Mouse (Mus musculus): ENCODE measurements at regions not wholly inside any gene's neighbourhood (a gene's known extent, or its start where the extent isn't known, plus 50 kb on each side); places are given as distances from the start of the nearest gene placed in this dataset.

DNA sequence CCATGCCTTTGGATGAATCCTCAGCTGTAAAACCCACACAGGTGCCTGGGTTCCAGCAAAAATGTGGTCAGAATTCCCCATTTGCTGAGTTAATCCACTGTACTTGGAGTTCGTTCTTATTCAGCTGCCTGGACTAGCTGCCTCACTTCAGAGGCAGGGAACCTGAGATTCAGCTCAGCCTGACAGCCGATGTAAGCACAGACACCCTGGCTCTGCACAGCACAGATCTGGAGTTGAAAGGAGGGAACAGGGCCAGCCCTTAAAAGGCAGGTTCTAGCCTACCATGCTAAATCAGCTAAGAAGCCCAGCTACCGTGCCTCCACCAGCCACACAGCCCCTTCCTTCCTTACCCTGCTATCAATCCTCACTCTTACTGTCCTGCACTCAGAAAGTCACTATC is 306.0 kb downstream of the Mroh4 start:
- Histone ChIP-seq H3K36me3 (ENCODE audit: control insufficient read depth, insufficient read depth, low read length) (no peaks in the 10 kb centered on the region), H3K4me3 (ENCODE audit: low read depth, low read length) (no peak overlapping the region), H3K9me3 (ENCODE audit: control insufficient read depth, low read depth, low read length) (no peaks in the 10 kb centered on the region), H3K9ac (replicated peaks; ENCODE audit: low read depth, low read length) (no peak overlapping the region), H3K4me1 (ENCODE audit: control insufficient read depth, insufficient read depth, low read length) (no peaks in the 10 kb centered on the region), H3K27ac (ENCODE audit: low read length) (no peak overlapping the region), H3K4me2 (replicated peaks; ENCODE audit: low read depth, low read length) (no peak overlapping the region), H3K27me3 (ENCODE audit: control insufficient read depth, insufficient read depth, low read length) (no peaks in the 10 kb centered on the region)
- no peak for ATAC-seq (ENCODE audit: insufficient number of reproducible peaks, insufficient read depth, low FRiP score, low read depth)
- WGBS, result 50% methylated on average over 3 of the region's 3 CpGs

DNA sequence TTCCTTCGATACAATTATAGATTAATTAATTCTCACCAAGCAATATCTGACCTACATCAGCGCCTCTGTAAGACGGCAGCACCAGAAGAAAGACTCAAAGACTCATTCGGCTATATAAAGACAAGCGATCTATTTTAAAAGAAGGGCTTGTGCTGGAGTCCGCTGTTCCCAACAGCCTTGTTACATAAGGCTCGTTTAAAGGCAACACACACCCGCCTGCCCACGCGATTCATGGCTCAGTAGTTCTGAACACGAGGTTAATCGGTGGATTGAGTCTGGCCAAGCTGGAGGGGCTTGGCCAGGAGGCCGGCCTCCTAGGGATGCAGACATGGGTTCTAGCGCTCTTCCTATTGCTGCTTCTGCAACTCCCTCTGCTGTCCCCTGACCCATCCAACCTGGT is 306.9 kb downstream of the Mroh4 start:
- no peak overlapping the region for H3K9ac ChIP-seq (replicated peaks; ENCODE audit: low read depth, low read length)
- H3K27ac ChIP-seq (ENCODE audit: low read length), result no peak overlapping the region
- no peaks in the 10 kb centered on the region for H3K36me3 ChIP-seq (ENCODE audit: control insufficient read depth, insufficient read depth, low read length)
- no peaks in the 10 kb centered on the region for H3K9me3 ChIP-seq (ENCODE audit: control insufficient read depth, low read depth, low read length)
- no peak overlapping the region for H3K4me2 ChIP-seq (replicated peaks; ENCODE audit: low read depth, low read length)
- WGBS, result 73% methylated on average over 14 of the region's 14 CpGs
- ATAC-seq (ENCODE audit: insufficient number of reproducible peaks, insufficient read depth, low FRiP score, low read depth), result no peak
- no peak overlapping the region for H3K4me3 ChIP-seq (ENCODE audit: low read depth, low read length)
- no peaks in the 10 kb centered on the region for H3K27me3 ChIP-seq (ENCODE audit: control insufficient read depth, insufficient read depth, low read length)
- H3K4me1 ChIP-seq (ENCODE audit: control insufficient read depth, insufficient read depth, low read length), result no peaks in the 10 kb centered on the region

DNA sequence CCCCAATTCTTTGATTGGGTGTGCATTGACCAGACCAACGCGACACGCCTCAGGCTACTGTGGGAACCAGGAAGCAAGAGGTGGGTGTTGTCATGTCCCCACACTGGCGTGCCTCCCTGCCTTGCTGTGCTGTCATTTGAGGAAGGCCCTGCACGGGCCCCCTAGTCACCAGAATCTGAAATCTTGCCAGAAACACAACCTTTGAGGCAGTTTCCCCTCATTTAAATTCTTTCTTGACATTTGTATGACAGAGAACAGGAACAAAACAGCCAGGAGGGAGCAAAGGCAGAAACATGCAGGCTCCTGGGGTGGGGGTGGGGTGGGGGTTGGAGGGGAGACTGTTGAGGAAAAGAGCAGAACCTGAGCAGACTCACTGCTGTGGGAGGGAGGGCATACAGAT is 309.5 kb downstream of the Mroh4 start:
- no peak for ATAC-seq (ENCODE audit: insufficient number of reproducible peaks, insufficient read depth, low FRiP score, low read depth)
- H3K4me2 ChIP-seq (replicated peaks; ENCODE audit: low read depth, low read length), result no peak overlapping the region
- no peak overlapping the region for H3K27ac ChIP-seq (ENCODE audit: low read length)
- H3K9ac ChIP-seq (replicated peaks; ENCODE audit: low read depth, low read length), result no peak overlapping the region
- no peaks in the 10 kb centered on the region for H3K9me3 ChIP-seq (ENCODE audit: control insufficient read depth, low read depth, low read length)
- H3K4me3 ChIP-seq (ENCODE audit: low read depth, low read length), result no peak overlapping the region
- H3K4me1 ChIP-seq (ENCODE audit: control insufficient read depth, insufficient read depth, low read length), result no peaks in the 10 kb centered on the region
- 50% methylated on average over 5 of the region's 5 CpGs for whole genome bisulfite sequencing
- no peaks in the 10 kb centered on the region for H3K27me3 ChIP-seq (ENCODE audit: control insufficient read depth, insufficient read depth, low read length)
- no peaks in the 10 kb centered on the region for H3K36me3 ChIP-seq (ENCODE audit: control insufficient read depth, insufficient read depth, low read length)

DNA sequence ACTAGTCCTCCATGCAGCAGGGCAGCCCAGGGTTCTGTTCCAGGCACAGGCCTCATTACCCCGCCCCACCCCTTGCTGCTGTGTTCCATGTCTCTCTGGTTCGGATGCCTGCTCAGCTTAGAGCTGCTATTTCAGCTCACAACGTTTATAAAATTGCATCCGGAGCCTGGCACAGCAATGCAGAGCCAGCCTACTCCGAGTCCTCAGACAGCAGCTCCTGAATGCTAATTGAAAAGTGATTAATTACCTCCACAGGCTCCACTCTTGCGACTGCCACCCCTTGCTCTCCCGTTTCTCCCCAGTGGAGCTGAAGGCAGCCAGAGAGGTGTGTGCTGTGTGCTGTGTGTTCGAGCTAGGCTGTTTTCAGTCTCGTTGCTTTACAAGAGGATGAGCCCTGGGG is 310.6 kb downstream of the Mroh4 start:
- no peaks in the 10 kb centered on the region for H3K36me3 ChIP-seq (ENCODE audit: control insufficient read depth, insufficient read depth, low read length)
- no peaks in the 10 kb centered on the region for H3K4me1 ChIP-seq (ENCODE audit: control insufficient read depth, insufficient read depth, low read length)
- no peak overlapping the region for H3K9ac ChIP-seq (replicated peaks; ENCODE audit: low read depth, low read length)
- no peak overlapping the region for H3K4me2 ChIP-seq (replicated peaks; ENCODE audit: low read depth, low read length)
- no peak overlapping the region for H3K27ac ChIP-seq (ENCODE audit: low read length)
- no peak for ATAC-seq (ENCODE audit: insufficient number of reproducible peaks, insufficient read depth, low FRiP score, low read depth)
- no peaks in the 10 kb centered on the region for H3K27me3 ChIP-seq (ENCODE audit: control insufficient read depth, insufficient read depth, low read length)
- WGBS, result 27% methylated on average over 9 of the region's 9 CpGs
- no peaks in the 10 kb centered on the region for H3K9me3 ChIP-seq (ENCODE audit: control insufficient read depth, low read depth, low read length)
- H3K4me3 ChIP-seq (ENCODE audit: low read depth, low read length), result no peak overlapping the region

- H3K27me3 ChIP-seq (ENCODE audit: control insufficient read depth, insufficient read depth, low read length), result no peaks in the 10 kb centered on the region
- no peaks in the 10 kb centered on the region for H3K4me1 ChIP-seq (ENCODE audit: control insufficient read depth, insufficient read depth, low read length)
- no peak overlapping the region for H3K9ac ChIP-seq (replicated peaks; ENCODE audit: low read depth, low read length)
- H3K4me3 ChIP-seq (ENCODE audit: low read depth, low read length), result no peak overlapping the region
- no peak for ATAC-seq (ENCODE audit: insufficient number of reproducible peaks, insufficient read depth, low FRiP score, low read depth)
- H3K27ac ChIP-seq (ENCODE audit: low read length), result no peak overlapping the region
- H3K4me2 ChIP-seq (replicated peaks; ENCODE audit: low read depth, low read length), result no peak overlapping the region
- H3K36me3 ChIP-seq (ENCODE audit: control insufficient read depth, insufficient read depth, low read length), result no peaks in the 10 kb centered on the region
- no peaks in the 10 kb centered on the region for H3K9me3 ChIP-seq (ENCODE audit: control insufficient read depth, low read depth, low read length)
- WGBS, result 57% methylated on average over 3 of the region's 3 CpGs
Measured at GRCm38 (mm10) chr15:74319407-74319806, 316.7 kb downstream of the Mroh4 start.

- ATAC-seq (ENCODE audit: insufficient number of reproducible peaks, insufficient read depth, low FRiP score, low read depth), result no peak
- WGBS, result 20% methylated on average over 3 of the region's 3 CpGs
- H3K4me2 ChIP-seq (replicated peaks; ENCODE audit: low read depth, low read length), result no peak overlapping the region
Measured at GRCm38 (mm10) chr15:74318422-74318841, 317.7 kb downstream of the Mroh4 start.

DNA sequence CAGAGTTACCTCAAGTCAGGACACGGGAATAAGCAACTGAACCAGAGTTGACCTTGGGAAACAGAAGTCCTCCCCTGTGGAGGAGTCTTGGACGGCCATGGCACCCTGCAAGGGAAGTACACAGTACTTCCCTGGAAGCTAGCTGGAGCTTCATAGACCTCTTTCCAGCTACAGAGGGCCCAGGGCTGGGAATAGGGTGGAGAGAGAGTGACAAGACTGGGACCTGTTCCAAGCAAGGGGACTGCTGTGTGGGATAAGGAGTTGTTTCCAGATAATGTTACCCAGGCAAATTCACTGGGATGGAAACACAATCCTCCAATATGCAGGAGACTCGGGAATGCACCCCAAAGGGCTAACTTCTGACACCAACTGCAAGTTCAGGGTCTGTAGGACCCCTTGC is 325.1 kb downstream of the Mroh4 start:
- Histone ChIP-seq H3K4me1 (ENCODE audit: control insufficient read depth, insufficient read depth, low read length) (no peaks in the 10 kb centered on the region), H3K9ac (replicated peaks; ENCODE audit: low read depth, low read length) (no peak overlapping the region), H3K4me3 (ENCODE audit: low read depth, low read length) (no peak overlapping the region), H3K4me2 (replicated peaks; ENCODE audit: low read depth, low read length) (no peak overlapping the region), H3K9me3 (ENCODE audit: control insufficient read depth, low read depth, low read length) (no peaks in the 10 kb centered on the region), H3K27ac (ENCODE audit: low read length) (no peak overlapping the region), H3K36me3 (ENCODE audit: control insufficient read depth, insufficient read depth, low read length) (no peaks in the 10 kb centered on the region), H3K27me3 (ENCODE audit: control insufficient read depth, insufficient read depth, low read length) (no peaks in the 10 kb centered on the region)
- no peak for ATAC-seq (ENCODE audit: insufficient number of reproducible peaks, insufficient read depth, low FRiP score, low read depth)
- 67% methylated on average over 3 of the region's 3 CpGs for WGBS

More at GRCm38 (mm10) chr15:74318422-74318841, 317.7 kb downstream of the Mroh4 start:
- H3K9ac ChIP-seq (replicated peaks; ENCODE audit: low read depth, low read length), result no peak overlapping the region
- H3K36me3 ChIP-seq (ENCODE audit: control insufficient read depth, insufficient read depth, low read length), result no peaks in the 10 kb centered on the region
- H3K27ac ChIP-seq (ENCODE audit: low read length), result no peak overlapping the region
- H3K4me1 ChIP-seq (ENCODE audit: control insufficient read depth, insufficient read depth, low read length), result no peaks in the 10 kb centered on the region
- H3K27me3 ChIP-seq (ENCODE audit: control insufficient read depth, insufficient read depth, low read length), result no peaks in the 10 kb centered on the region
- H3K9me3 ChIP-seq (ENCODE audit: control insufficient read depth, low read depth, low read length), result no peaks in the 10 kb centered on the region
- H3K4me3 ChIP-seq (ENCODE audit: low read depth, low read length), result no peak overlapping the region

- H3K36me3 ChIP-seq (ENCODE audit: control insufficient read depth, insufficient read depth, low read length), result no peaks in the 10 kb centered on the region
- no peak overlapping the region for H3K27ac ChIP-seq (ENCODE audit: low read length)
- no peak overlapping the region for H3K9ac ChIP-seq (replicated peaks; ENCODE audit: low read depth, low read length)
- H3K4me1 ChIP-seq (ENCODE audit: control insufficient read depth, insufficient read depth, low read length), result no peaks in the 10 kb centered on the region
- no peaks in the 10 kb centered on the region for H3K27me3 ChIP-seq (ENCODE audit: control insufficient read depth, insufficient read depth, low read length)
- no peak overlapping the region for H3K4me3 ChIP-seq (ENCODE audit: low read depth, low read length)
- WGBS, result 85% methylated on average over 5 of the region's 5 CpGs
- no peaks in the 10 kb centered on the region for H3K9me3 ChIP-seq (ENCODE audit: control insufficient read depth, low read depth, low read length)
- H3K4me2 ChIP-seq (replicated peaks; ENCODE audit: low read depth, low read length), result no peak overlapping the region
- ATAC-seq (ENCODE audit: insufficient number of reproducible peaks, insufficient read depth, low FRiP score, low read depth), result no peak
Measured at GRCm38 (mm10) chr15:74306543-74306942, 329.6 kb downstream of the Mroh4 start.

DNA sequence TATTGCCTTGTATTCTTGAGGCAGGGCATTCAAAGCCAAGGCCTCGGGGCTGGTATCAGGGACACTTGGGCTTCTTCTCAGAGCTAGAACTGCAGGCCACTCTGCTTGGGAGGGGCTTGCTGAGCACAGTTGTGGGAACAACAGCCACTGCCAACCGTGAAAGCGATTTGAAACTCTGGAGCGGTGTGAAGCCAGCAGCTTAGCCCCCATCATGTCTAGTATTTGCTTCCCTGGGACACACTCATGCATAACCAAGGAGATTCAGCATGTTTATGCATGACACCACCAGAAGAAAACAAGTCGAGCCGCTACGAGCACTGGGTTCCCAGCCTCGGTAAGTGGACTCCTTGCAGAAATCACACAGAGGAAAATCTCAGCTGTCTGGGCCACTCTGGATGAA is 339.9 kb downstream of the Mroh4 start:
- Histone ChIP-seq H3K9ac (replicated peaks; ENCODE audit: low read depth, low read length) (no peak overlapping the region), H3K36me3 (ENCODE audit: control insufficient read depth, insufficient read depth, low read length) (no peaks in the 10 kb centered on the region), H3K4me2 (replicated peaks; ENCODE audit: low read depth, low read length) (no peak overlapping the region), H3K27me3 (ENCODE audit: control insufficient read depth, insufficient read depth, low read length) (no peaks in the 10 kb centered on the region), H3K9me3 (ENCODE audit: control insufficient read depth, low read depth, low read length) (no peaks in the 10 kb centered on the region), H3K4me3 (ENCODE audit: low read depth, low read length) (no peak overlapping the region), H3K27ac (ENCODE audit: low read length) (no peak overlapping the region), H3K4me1 (ENCODE audit: control insufficient read depth, insufficient read depth, low read length) (no peaks in the 10 kb centered on the region)
- 77% methylated on average over 8 of the region's 8 CpGs for WGBS
- ATAC-seq (ENCODE audit: insufficient number of reproducible peaks, insufficient read depth, low FRiP score, low read depth), result no peak

All from stomach, embryonic 14.5 days (tissue).